In the genomic region with DNA sequence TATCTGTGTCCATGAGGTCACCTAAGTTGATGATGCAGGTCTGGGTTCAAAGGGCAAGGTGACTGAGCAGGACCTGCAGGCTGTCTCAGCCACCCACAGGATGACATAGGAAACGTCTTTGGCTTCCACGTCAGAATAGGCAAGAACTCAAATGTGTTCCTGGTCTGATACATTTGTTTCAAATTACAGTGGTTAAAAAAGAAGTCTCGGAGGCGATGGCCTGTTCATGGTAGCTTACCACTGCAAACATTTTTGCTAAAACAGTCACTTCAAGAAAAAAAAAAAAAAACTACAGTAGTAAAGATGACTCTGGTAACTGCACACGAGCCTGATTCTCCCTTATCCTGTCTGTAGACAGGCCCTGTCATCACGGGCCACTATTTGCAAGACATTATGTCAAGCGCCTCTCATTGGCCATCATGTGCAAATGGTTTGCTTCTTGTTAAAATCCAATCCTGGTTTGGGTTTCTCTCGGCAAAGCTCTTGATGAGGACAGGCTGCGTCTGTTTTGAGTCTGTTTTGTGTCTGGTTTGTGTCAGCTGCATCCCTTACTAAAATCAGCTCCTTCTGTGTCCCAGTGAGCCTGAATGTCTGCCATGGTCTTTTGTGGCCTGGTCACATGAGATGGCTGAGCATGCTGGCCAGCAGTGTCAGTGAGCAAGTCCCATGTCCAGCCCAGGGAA, we compare ENCODE assay signal across 11 mouse cellular contexts. TPM values are rescaled to one million over a fixed set of nuclear protein-coding genes. Genes with fewer than 3 reads are reported as not detected.
A peak's percentile ranks its signal among the peaks of the same experiment; 100 is the strongest.
DNase-seq lines count a peak whose midpoint lies in the region; ATAC-seq and TF ChIP-seq lines count a peak whose summit lies in the region.
"Had no signal": no experiment of that assay in that cellular context is flagged by ENCODE, and none has a peak within 500 bp of the region (broad histone marks: within the 10 kb centered on the region; RNA-seq: fewer than 3 reads in every experiment).

No protein-coding gene starts in this region.

- peaks cover 25% of the 10 kb centered on the region for H3K27me3 ChIP-seq in embryonic facial prominence, embryonic 15.5 days
- no peaks in the 10 kb centered on the region for H3K27me3 ChIP-seq in limb, embryonic 10.5 days (ENCODE audit: low read depth, poor library complexity, severe bottlenecking)
- H3K27me3 ChIP-seq in myocyte (ENCODE audit: control insufficient read depth, insufficient read depth, insufficient read length): no peaks in the 10 kb centered on the region
- H3K27me3 ChIP-seq: intestine, embryonic 15.5 days had no signal

- no peak overlapping the region for H3ac ChIP-seq in myocyte (ENCODE audit: control insufficient read depth, insufficient read length)

- intact Hi-C loops in heart, postnatal 25 days (cut with DNase I): loop anchor here (5.0 kb wide), 2 partner anchors 45 to 75 kb away; no protein-coding TSS in a partner anchor

- no peak for TF ChIP-seq CTCF in layer of hippocampus, adult 2 months (conservative IDR thresholded peaks at IDR 0.05)

- no peak for ATAC-seq in embryonic facial prominence, embryonic 15.5 days (ENCODE audit: insufficient number of reproducible peaks, low FRiP score, low TSS enrichment, low read depth)
- ATAC-seq: intestine, embryonic 15.5 days had no signal

- peak overlapping the region; percentile 61 for H3K27ac ChIP-seq in embryonic facial prominence, embryonic 15.5 days (replicated peaks)
- H3K27ac ChIP-seq in limb, embryonic 10.5 days: peak overlapping the region; percentile 72; the same call in 1 of the 2 replicates
- no peak overlapping the region for H3K27ac ChIP-seq in layer of hippocampus, adult 2 months
- H3K27ac ChIP-seq: intestine, embryonic 15.5 days; lung, embryonic 15.5 days had no signal

- peaks cover 54% of the 10 kb centered on the region for H3K4me1 ChIP-seq in embryonic facial prominence, embryonic 15.5 days
- peaks cover 47% of the 10 kb centered on the region for H3K4me1 ChIP-seq in limb, embryonic 10.5 days

- no peaks in the 10 kb centered on the region for H3K79me2 ChIP-seq in myocyte (ENCODE audit: control insufficient read depth, insufficient read depth)

- WGBS in embryonic facial prominence, embryonic 15.5 days: 24% methylated on average over 9 of the region's 9 CpGs
- WGBS in limb, embryonic 10.5 days: 24% methylated on average over 9 of the region's 9 CpGs

- H3K4me3 ChIP-seq in embryonic facial prominence, embryonic 15.5 days (replicated peaks): no peak overlapping the region
- no peak overlapping the region for H3K4me3 ChIP-seq in limb, embryonic 10.5 days
- no peak overlapping the region for H3K4me3 ChIP-seq in myocyte
- H3K4me3 ChIP-seq in layer of hippocampus, adult 2 months: no peak overlapping the region
- H3K4me3 ChIP-seq: intestine, embryonic 15.5 days; lung, embryonic 15.5 days had no signal

- H3K9ac ChIP-seq in embryonic facial prominence, embryonic 15.5 days: no peak overlapping the region
- H3K9ac ChIP-seq: intestine, embryonic 15.5 days; lung, embryonic 15.5 days had no signal

- peak; percentile 98 for DNase-seq in heart, adult 11 months
- no peak for DNase-seq in heart, postnatal 25 days (ENCODE audit: low spot score)
- DNase-seq in limb, embryonic 10.5 days (ENCODE audit: low spot score): peak; percentile 63
- DNase-seq in lung, postnatal 36 days: no peak
- DNase-seq in layer of hippocampus, adult 2 months (ENCODE audit: low spot score in 2 of 2): no peak
- DNase-seq in cerebellum, postnatal 36 days: no peak
- DNase-seq: right cerebral cortex, adult 18-20 months had no signal

- no peaks in the 10 kb centered on the region for H3K9me3 ChIP-seq in embryonic facial prominence, embryonic 15.5 days (replicated peaks)
- H3K9me3 ChIP-seq in limb, embryonic 10.5 days (replicated peaks): no peaks in the 10 kb centered on the region
- H3K9me3 ChIP-seq: intestine, embryonic 15.5 days; lung, embryonic 15.5 days had no signal

- TF ChIP-seq POLR2A in myocyte (IDR thresholded peaks at IDR 0.05; ENCODE audit: insufficient read length, low read depth): no peak

- no peaks in the 10 kb centered on the region for H3K36me3 ChIP-seq in embryonic facial prominence, embryonic 15.5 days
- H3K36me3 ChIP-seq in limb, embryonic 10.5 days: no peaks in the 10 kb centered on the region
- no peaks in the 10 kb centered on the region for H3K36me3 ChIP-seq in myocyte (ENCODE audit: control insufficient read depth, insufficient read depth)
- H3K36me3 ChIP-seq: intestine, embryonic 15.5 days; lung, embryonic 15.5 days had no signal

- peak overlapping the region; percentile 8; the same call in 1 of the 2 replicates for H3K4me2 ChIP-seq in embryonic facial prominence, embryonic 15.5 days (replicated peaks)
- peak overlapping the region; percentile 12 for H3K4me2 ChIP-seq in myocyte (ENCODE audit: low read depth)
- H3K4me2 ChIP-seq: intestine, embryonic 15.5 days; lung, embryonic 15.5 days had no signal

TF ChIP-seq in myocyte, 11 proteins besides CTCF, POLR2A, EP300 and RAD21:
- TF ChIP-seq SRF (IDR thresholded peaks at IDR 0.05; ENCODE audit: control insufficient read depth, insufficient read length, low read depth): peak; percentile 25
- no peak for TF ChIP-seq TCF12 (IDR thresholded peaks at IDR 0.05; ENCODE audit: insufficient read depth, poor library complexity, severe bottlenecking)
- peak in 1 of 3 experiments; percentile 57 for TF ChIP-seq MYOG (IDR thresholded peaks at IDR 0.05; ENCODE audit: control insufficient read depth in 1 of 3, insufficient read depth in 1 of 3, insufficient read length in 2 of 3, low read depth in 2 of 3)
- TF ChIP-seq MAX (IDR thresholded peaks at IDR 0.05; ENCODE audit: low read depth): no peak
TF ChIP-seq in myocyte: peak in this region for 2.

RNA-seq across cellular contexts. Expression of a gene that starts 59.2 kb away (rescaled TPM):
- total RNA-seq in heart, postnatal 25 days (2021): 100 to 1,000 TPM; 366 to 368 TPM
- 93.6 and 95.3 TPM in 2 replicates for polyA plus RNA-seq in embryonic facial prominence, embryonic 15.5 days (2015; fragmentation: Nextera tagmentation; extraction: Ambion mirVana)
- polyA plus RNA-seq in limb, embryonic 10.5 days (2016; fragmentation: Nextera tagmentation; extraction: Ambion mirVana): 82.0 and 87.4 TPM in 2 replicates
- polyA plus RNA-seq in myocyte (2012; fragmentation: generic; extraction: Trizol): 930 TPM
- total RNA-seq in layer of hippocampus, adult 2 months (2021): 100 to 1,000 TPM; 146 to 154 TPM

Comparison
In these comparisons a context has a peak if more than half of its experiments do, and no peak if none do; other contexts are left out.
1. DNase-seq: peak in heart, adult 11 months (single experiment) and limb, embryonic 10.5 days (single experiment); none in heart, postnatal 25 days (single experiment), lung, postnatal 36 days (single experiment), layer of hippocampus, adult 2 months (0 of 2) and cerebellum, postnatal 36 days (0 of 2).